Mouse (Mus musculus): ENCODE measurements at regions not wholly inside any gene's neighbourhood (a gene's known extent, or its start where the extent isn't known, plus 50 kb on each side); places are given as distances from the start of the nearest gene placed in this dataset.
"Not testable (repeated sequence)": the region's sequence is repeated elsewhere in the genome, so short reads cannot be mapped to it uniquely, and the experiment has no call there.

- in situ Hi-C loops (cut with MboI; ENCODE audit: unreplicated experiment in 2 of 2): no loop called here
Observed at GRCm38 (mm10) chr2:133734469-133735225, 182.7 kb downstream of the Bmp2 start.

- in situ Hi-C loops (cut with MboI; ENCODE audit: unreplicated experiment in 2 of 2): no loop called here
Observed at GRCm38 (mm10) chr2:133738839-133739430, 187.0 kb downstream of the Bmp2 start.

GRCm38 (mm10) chr2:133748493-133748892 is 196.5 kb downstream of the Bmp2 start:
- in situ Hi-C loops (cut with MboI; ENCODE audit: unreplicated experiment in 2 of 2): no loop called here

GRCm38 (mm10) chr2:133749846-133750637 is 198.1 kb downstream of the Bmp2 start:
- in situ Hi-C loops (cut with MboI; ENCODE audit: unreplicated experiment in 2 of 2): no loop called here

GRCm38 (mm10) chr2:133754088-133754487 is 202.1 kb downstream of the Bmp2 start:
- in situ Hi-C loops (cut with MboI; ENCODE audit: unreplicated experiment in 2 of 2): no loop called here

- in situ Hi-C loops (cut with MboI; ENCODE audit: unreplicated experiment in 2 of 2): no loop called here
Observed at GRCm38 (mm10) chr2:133761496-133761895, 209.5 kb downstream of the Bmp2 start.

- in situ Hi-C loops (cut with MboI; ENCODE audit: unreplicated experiment in 2 of 2): no loop called here
Observed at GRCm38 (mm10) chr2:133768546-133768945, 216.6 kb downstream of the Bmp2 start.

- in situ Hi-C loops (cut with MboI; ENCODE audit: unreplicated experiment in 2 of 2): no loop called here
Observed at GRCm38 (mm10) chr2:133783588-133784342, 231.8 kb downstream of the Bmp2 start.

- in situ Hi-C loops (cut with MboI; ENCODE audit: unreplicated experiment in 2 of 2): no loop called here
Observed at GRCm38 (mm10) chr2:133791031-133791430, 239.1 kb downstream of the Bmp2 start.

GRCm38 (mm10) chr2:133793293-133793692 is 241.3 kb downstream of the Bmp2 start:
- in situ Hi-C loops (cut with MboI; ENCODE audit: unreplicated experiment in 2 of 2): no loop called here

GRCm38 (mm10) chr2:133802666-133803065 is 250.7 kb downstream of the Bmp2 start:
- in situ Hi-C loops (cut with MboI; ENCODE audit: unreplicated experiment in 2 of 2): no loop called here

GRCm38 (mm10) chr2:133821418-133821817 is 269.5 kb downstream of the Bmp2 start:
- in situ Hi-C loops (cut with MboI; ENCODE audit: unreplicated experiment in 2 of 2): no loop called here

- in situ Hi-C loops (cut with MboI; ENCODE audit: unreplicated experiment in 2 of 2): no loop called here
Observed at GRCm38 (mm10) chr2:133829406-133829805, 277.4 kb downstream of the Bmp2 start.

- in situ Hi-C loops (cut with MboI; ENCODE audit: unreplicated experiment in 2 of 2): no loop called here
Observed at GRCm38 (mm10) chr2:133850485-133850884, 298.5 kb downstream of the Bmp2 start.

GRCm38 (mm10) chr2:133874982-133875381 is 323.0 kb downstream of the Bmp2 start:
- in situ Hi-C loops (cut with MboI; ENCODE audit: unreplicated experiment in 2 of 2): not testable (repeated sequence)

GRCm38 (mm10) chr2:133883682-133884081 is 331.7 kb downstream of the Bmp2 start:
- in situ Hi-C loops (cut with MboI; ENCODE audit: unreplicated experiment in 2 of 2): no loop called here

GRCm38 (mm10) chr2:133906269-133906668 is 354.3 kb downstream of the Bmp2 start:
- in situ Hi-C loops (cut with MboI; ENCODE audit: unreplicated experiment in 2 of 2): no loop called here
